Mouse (Mus musculus) spleen, postnatal 10 days (tissue): ENCODE data around the gene Ulbp1.
"Not testable (repeated sequence)": the region's sequence is repeated elsewhere in the genome, so short reads cannot be mapped to it uniquely, and the experiment has no call there.

Experiments
- DNase-seq, 2 experiments: peaks; one replicate each; pipeline ENCODE4 v3.0.0; 2021 to 2022; ENCODE audit warnings: low spot score in 2 of 2

Gene Ulbp1

GRCm38 (mm10) chr10:7473197-7473889 lies at the start of gene Ulbp1:
Ulbp1 (minus strand) TSS chr10:7473638.
- DNase-seq = peak; percentile 38 to 74

DNA sequence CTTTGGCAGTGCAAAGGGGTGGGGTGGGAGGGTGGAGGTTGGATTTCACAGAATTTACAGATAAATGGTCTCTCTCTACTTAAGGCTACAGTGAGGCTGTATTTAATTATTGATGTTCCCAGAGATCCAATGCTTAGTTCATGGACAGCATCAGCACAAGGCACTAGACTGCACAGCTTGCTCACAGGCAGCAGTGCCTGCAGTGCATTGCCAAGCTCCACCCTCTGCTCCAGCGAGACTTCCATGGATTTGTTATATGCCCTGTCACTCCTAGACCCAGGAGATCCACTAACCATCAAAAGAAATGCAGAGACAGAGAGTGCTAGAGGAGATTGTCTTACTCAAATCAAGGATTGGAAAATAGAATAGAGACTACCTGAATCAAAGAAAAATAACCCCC lies 24.7 kb upstream of the Ulbp1 start:
- DNase-seq = not testable (repeated sequence)

DNA sequence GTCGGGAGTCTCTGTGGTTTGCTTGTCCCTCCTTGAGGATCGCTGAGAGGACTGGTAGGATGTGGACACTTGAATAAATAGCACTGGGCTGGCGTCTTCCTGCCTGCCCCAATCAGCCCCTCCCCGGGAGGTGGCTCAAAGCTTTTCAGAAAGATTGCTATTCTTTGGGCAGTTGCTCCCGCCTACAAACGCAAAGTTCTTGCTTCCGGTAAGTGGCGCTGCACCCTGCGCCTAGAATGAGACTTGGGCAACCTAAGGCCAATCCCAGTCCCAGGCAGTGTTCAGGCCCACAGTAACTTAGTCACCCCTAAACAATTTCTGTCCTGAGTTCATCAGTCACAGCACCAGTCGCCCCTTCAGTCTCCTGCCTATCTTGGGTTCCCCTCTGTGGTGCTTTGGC lies 18.9 kb upstream of the Ulbp1 start:
- peak in 1 of 2 experiments; percentile 15 for DNase-seq

DNA sequence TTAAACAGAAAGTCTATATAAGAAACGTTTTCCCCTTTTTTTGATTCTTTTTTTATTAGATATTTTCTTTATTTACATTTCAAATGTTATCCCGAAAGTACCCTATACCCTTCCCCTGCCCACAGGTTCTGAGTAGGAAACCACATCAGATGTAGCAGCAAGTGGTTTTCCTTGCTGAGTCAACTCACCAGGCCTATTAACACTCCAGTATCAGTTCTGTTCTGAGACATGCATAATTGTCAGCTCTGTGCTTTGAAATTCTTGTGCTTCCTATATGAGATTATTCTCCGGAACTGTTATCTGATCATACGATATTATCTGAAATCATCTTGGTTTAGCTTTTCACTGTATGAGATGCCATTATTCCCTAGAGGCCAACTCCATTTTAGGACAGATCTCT lies 10.2 kb upstream of the Ulbp1 start:
- no peak for DNase-seq

- not testable (repeated sequence) for DNase-seq
These were observed 787 bp upstream of the Ulbp1 start for GRCm38 (mm10) chr10:7474225-7474624.

- DNase-seq = no peak
These were observed 1.8 kb downstream of the Ulbp1 start for GRCm38 (mm10) chr10:7471664-7472063.

DNA sequence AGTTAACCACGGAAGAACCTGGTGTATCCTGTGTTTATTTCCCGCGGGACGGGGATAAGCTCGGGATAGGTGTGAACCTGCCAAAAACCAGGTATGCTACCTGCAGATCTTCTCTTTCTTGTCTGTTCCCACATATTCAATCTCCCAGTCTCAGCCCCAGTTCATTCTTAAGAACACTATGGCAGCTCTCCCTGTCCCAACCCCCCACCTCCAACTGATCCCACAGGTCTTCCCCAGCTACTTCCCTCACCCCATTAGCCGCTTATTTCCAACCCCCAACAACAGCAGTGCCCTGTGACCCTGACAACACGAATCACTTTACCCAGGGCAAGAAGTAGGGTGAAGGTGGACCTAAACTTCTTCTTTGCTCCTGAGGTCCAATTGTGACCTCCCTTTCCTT lies 3.0 kb downstream of the Ulbp1 start:
- no peak for DNase-seq

GRCm38 (mm10) chr10:7469716-7470414 lies 3.6 kb downstream of the Ulbp1 start:
- DNase-seq = peak; percentile 46 to 69

DNA sequence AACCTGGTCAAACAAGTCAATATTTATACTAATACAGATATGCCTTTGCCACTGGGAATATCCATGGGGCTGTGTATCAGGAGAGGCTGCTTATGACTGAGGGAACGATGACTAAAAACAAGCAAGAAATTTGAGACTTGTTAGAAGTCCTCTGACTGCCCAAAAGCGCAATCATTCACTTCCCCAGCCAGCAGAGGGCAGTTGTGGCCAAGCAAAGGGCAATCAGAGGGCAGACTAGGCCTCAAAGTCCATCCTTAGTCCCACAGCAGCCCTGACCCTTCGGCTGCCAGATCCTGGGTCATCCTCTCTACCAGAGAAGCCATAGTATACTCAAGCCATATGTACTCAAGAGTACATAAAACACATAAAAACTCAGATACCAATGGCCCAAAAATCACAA lies 11.4 kb downstream of the Ulbp1 start:
- DNase-seq = peak in 1 of 2 experiments; percentile 28

GRCm38 (mm10) chr10:7438928-7439327 lies 34.5 kb downstream of the Ulbp1 start:
- no peak for DNase-seq

DNA sequence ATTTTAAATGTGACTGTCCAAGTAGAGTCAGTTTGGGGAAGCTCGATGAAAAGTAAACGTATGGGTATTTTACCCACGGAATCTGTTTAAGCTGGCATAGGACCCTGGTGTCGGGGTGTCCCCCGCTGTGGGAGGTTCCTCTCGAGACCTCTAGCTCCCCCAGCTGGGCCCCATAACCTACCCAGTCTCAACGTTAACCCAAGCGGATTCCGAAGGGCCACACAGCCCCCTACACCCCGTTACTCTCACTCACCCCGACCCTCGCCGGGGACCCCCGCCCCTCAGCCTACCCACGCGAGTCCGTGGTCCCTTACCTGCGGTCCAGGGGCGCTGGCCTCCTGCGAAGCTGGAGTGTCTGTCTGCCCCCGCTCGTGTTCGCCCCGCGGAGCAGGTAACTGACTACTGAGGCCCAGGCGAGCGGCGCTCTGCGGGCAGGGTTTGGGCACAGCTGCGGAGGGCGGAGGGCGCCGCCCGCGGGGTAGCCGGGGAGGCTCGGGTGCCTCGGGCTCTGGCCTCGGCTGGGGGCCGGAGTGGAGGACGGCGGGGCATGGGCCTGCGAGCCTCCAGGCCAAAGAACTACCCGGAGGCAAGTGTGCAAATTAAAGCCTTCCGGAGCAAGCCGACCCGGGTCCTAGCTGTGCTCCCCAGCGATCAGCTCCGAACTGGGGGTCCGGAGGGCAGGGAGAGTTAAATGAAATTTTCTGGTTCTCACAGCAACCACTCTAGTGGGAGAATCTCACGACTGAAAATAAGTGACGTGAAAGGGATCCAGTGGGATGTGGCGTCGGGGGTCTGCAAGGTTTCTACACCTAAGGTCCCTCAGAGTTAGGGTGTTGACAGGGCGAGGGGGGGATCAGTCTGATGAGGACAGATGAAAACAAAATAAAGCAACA lies 80.0 kb downstream of the Ulbp1 start:
- no peak for DNase-seq

DNA sequence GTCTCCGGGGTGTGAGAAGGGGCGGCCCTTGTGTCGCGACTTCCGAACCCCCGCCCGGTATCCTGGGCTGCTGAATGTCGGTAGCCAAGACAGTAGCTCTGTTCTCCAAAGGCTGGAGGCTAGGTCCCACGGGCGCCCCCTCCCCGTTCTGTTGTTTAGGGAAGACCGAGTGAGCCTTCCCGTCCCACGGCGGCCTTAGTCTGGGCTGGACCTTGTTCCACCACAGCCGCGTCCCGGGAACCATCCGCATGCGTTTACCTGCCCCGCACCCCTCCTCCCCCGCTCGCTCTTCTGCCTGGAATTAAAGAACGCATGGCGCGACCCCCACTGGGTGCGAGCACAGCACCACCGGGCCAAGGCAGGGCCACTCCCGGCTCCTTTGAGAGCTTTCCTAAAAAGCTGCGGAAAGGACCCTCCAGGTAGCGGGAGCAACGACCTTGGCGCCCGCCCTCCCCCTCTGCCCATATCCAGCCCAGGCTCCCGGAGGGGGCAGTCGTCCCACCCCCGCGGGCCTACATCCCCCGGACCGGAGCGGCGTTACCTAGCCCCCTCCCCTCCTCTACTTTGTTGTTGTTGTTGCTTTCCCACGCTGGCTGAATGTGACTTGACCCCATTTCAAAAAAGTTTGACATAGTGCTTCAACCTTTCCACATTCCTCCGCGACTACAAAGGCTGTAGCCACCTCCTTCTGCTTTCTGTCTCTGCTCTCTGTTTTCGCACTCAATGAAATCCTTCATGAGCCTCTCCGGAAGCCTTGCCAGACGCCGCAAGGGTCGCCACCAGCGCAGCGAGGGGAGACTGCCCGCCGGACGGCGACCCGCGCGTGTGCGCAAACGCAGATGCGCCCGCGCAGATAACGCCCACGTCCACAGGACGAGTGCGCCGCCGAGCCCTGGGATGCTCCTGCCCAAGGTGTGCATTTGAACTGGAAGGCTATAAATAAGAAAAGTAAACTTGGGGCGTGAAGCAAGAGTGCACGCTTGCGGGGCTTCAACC lies 81.2 kb downstream of the Ulbp1 start:
- DNase-seq = peak in 1 of 2 experiments; percentile 4

DNA sequence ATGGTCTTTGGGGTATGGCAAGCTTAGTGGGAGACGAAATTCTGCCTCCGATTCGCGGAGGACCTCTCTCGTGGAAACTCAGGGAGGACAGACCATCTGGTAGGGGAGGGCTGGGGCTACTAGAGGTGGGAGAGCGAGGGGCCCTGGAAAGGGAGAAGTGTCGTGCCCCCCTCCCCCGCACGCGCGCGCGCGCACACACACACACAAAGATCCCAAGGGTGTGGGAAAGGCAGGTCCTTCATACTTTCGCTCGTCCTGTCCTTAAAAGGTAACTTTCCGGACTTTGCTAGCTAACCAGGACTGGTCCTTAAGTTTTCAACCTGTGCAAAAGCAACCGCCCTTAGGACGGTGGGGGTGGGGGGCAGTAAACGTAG lies 81.9 kb downstream of the Ulbp1 start:
- DNase-seq = no peak

GRCm38 (mm10) chr10:7391108-7391507 lies 82.3 kb downstream of the Ulbp1 start:
- peak; percentile 6 to 20 for DNase-seq
